Mouse (Mus musculus) cerebellum, adult 11 months (tissue): ENCODE measurements at regions not wholly inside any gene's neighbourhood (a gene's known extent, or its start where the extent isn't known, plus 50 kb on each side); places are given as distances from the start of the nearest gene placed in this dataset.

ENCODE experiments used
- DNase-seq: peaks from one replicate; pipeline ENCODE4 v3.0.0; 2022

- DNase-seq = no peak
Measured at GRCm38 (mm10) chr13:71231182-71231581, 389.6 kb upstream of the Adamts16 start.

GRCm38 (mm10) chr13:71214776-71215175, 373.2 kb upstream of the Adamts16 start:
- DNase-seq = no peak

DNA sequence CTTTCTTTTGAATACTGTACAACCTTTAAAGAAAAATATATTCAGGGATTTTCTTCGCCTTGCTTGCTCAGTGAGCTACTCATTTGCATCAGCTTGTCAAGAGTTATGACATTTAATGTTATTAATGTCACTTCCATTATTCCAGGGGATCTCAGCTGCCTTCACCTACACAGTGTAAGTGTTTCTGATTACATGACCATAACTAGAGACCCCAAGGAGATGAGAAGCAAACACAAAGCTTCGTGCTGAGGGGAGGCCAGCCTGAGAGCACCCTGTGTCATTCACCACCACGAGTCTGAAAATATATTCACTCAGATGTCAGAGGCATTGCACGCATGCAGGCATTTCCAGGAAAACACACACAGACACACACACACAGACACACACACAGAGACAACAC, 369.8 kb upstream of the Adamts16 start:
- DNase-seq = no peak

GRCm38 (mm10) chr13:71210658-71211251, 369.1 kb upstream of the Adamts16 start:
- no peak for DNase-seq

DNA sequence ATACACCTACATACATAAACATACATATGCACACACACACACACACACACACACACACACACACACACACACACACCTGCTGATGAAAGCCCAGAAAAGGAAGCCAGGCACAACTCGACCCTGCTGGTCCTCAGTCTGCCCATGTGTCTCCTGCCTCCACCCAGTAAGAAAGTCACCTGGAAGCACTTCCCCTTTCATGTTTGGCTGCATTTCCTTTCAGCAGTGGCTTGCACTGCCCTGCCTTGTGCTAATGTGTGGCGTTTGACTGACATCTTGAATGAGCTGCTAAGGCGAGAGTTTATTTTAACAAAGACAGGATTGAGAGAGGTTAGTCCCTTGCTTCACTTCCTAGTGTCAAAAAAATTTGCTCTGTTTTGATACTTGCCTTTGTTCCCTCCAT, 364.1 kb upstream of the Adamts16 start:
- no peak for DNase-seq

DNA sequence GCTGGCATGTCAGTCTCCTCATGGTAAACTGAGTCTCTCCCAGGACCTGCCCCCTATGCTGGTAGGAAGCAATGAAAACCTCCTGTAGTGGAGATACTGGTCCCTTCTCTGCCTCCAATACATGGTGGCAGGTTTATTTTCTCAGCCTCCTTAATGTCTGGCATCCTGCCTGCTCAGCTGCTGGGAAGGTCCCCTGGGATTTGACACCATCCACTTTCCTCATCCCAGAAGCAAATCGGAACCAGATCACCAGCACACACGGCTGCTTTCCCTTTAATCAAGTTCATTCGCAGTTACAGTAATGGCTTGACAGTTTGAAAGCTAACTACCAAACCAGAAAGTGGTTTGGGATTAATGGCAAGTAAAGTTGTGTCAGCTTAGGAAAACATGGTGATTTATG, 359.0 kb upstream of the Adamts16 start:
- DNase-seq = no peak

DNA sequence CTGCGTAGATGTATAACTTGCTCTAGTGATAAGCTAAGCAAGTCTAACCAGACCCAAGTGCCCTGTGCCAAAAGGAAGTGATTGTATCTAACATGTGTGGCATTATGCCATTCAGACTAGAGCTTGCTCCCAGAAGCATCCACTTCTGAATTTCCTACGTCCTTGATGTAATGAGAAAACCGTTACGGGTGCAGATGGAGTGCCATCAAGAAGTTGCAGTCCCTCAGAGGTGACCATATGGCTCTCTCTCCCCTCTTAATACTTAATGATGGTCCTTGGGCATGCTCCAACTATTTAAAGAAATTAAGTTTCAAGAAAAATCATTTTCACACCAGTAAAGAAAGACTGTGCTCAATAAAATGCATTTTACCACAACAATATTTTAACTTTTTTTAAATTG, 354.1 kb upstream of the Adamts16 start:
- DNase-seq = no peak

- DNase-seq = no peak
Measured at GRCm38 (mm10) chr13:71184500-71184899, 342.9 kb upstream of the Adamts16 start.

DNA sequence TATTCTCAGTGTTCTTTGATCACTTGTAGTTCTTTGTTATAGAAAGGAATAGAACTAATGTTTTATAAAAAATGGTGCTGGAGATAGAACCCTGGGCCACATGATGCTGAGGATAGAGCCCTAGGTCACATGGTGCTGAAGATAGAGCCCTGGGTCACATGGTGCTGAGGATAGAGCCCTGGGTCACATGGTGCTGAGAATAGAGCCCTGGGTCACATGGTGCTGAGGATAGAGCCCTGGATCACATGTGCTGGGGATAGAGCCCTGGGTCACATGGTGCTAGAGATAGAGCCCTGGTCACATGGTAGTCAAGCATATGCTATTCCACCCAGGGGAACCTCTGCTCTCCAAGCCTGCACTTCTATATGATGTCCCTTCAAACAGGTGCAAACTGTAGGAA, 337.5 kb upstream of the Adamts16 start:
- DNase-seq = no peak

DNA sequence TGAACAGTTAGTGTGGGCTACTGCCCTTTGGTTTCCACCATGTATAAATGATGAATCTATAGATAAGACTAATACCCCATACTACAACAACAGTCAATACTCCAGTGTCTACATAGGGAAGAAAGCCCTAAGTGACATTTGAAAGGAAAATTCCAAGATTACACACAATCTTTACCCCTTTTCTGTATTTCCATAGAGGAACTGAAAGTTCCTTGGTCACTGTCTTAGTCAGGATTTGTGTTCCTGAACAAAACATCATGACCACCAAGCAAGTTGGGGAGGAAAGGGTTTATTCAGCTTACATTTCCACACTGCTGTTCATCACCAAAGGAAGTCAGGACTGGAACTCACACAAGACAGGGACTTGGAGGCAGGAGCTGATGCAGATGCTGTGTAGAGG, 332.7 kb upstream of the Adamts16 start:
- DNase-seq = no peak

GRCm38 (mm10) chr13:71166226-71166625, 324.6 kb upstream of the Adamts16 start:
- no peak for DNase-seq

DNA sequence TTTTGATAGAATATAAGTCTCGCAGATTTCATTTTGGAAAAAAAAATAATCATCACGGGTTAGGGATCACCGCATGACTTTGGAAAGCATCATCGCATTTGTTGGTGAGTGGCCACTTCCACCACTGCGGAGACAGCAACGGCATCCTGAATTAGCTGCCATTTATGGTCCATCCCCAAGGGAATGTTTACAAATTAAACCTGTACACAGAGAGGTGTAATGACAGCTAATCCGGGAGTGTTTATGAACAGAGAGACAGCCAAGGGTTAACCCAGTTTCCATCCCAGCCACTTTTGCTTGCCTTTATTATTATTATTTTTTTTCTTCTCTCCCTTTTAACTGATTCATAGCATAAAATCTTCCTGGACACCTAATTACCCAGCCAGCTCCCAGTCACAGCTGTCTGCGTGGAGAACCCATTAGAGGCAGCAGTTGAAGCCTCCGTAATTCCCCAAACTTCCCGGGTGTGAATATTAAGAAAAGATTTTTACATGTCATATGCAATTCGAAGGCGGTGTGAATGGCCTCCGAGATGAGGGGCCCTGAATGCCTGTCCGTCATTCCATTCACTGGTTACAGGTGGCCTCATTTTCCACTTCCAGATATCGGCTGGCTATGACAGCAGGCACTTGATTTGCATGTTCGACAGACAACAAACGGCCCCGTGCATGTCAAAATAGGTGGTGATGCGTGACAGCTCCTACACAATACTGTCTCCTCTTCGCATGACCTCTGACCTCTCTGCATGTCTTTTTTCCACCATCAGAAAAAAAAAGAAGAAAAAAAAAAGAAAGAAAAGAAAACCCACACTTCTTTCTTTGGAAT, 323.7 kb upstream of the Adamts16 start:
- DNase-seq = no peak

GRCm38 (mm10) chr13:71164012-71164411, 322.4 kb upstream of the Adamts16 start:
- DNase-seq = no peak

GRCm38 (mm10) chr13:71162952-71163351, 321.3 kb upstream of the Adamts16 start:
- DNase-seq = no peak

DNA sequence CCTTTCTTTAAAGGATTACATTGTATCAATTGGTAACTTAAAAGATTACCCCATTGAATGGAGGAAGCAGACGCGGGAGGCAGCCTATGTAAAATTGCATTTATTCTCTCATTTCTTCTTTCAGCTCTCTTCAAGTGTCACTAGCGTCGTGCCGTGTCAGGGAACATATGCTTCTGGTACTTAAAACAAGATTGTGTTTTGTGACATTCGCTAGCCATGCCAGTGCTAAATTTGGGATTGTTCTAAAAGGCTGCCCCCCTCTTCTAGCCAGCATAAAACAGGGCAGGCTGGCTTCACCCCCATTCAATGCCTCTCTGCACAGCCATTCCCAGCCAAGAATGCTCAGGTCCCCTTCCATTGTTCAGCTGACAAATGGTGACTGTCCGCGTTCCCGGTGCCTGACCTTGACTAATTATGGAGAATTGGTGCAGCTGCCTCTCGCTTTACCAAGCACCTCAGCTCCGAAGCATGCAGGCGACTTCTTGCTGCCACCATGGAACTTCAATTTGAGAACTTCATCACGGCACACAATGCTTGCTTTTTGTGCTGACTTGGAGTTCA, 316.8 kb upstream of the Adamts16 start:
- no peak for DNase-seq

GRCm38 (mm10) chr13:71157656-71158299, 316.2 kb upstream of the Adamts16 start:
- DNase-seq = no peak

- no peak for DNase-seq
Measured at GRCm38 (mm10) chr13:71150092-71150491, 308.5 kb upstream of the Adamts16 start.

DNA sequence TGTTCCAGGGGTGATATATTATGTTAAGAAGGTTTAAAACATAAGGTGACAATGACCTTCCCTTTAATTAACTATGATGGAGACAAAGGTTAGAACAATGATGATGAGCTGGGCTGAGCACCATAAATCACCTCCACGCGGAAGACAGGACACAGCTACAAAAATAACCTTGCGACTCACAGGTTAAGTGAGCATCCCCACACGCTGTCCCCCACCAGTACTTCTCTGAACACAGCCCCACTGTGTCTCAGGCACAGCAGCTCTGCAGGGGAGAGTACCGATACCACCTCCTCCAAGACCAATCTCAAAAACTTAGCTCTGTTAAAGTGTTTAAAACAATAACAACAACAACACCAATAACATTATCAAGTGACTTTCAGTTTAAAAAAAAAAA, 307.7 kb upstream of the Adamts16 start:
- no peak for DNase-seq

GRCm38 (mm10) chr13:71148491-71149302, 307.1 kb upstream of the Adamts16 start:
- DNase-seq = no peak

DNA sequence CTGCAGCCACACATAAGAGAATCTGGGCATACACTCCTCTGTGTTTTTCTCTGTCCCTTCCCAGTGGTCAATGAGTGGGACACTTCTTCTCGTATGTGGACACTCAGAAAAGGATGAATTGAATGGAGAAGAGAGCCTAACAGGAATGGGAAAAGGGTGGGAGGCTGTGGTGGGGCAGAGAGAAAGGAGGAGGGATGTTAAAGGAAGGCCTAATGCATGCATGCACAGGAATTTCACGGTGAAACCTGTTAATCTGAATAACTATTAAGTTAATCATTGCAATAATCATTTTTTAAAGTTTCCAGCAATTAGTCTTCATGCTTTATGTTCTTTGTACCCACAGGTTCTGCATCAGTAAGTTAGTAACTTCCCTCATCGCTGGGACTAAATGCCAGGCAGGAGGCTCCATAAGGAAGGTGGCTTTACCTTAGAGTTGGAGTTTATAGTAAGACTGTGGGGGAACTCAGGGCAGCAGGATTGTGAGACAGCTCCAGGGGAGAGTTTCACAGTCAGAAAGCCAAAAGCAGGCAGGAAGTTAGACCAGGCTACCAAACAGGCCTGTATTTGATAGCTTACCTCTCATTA, 305.3 kb upstream of the Adamts16 start:
- DNase-seq = no peak

DNA sequence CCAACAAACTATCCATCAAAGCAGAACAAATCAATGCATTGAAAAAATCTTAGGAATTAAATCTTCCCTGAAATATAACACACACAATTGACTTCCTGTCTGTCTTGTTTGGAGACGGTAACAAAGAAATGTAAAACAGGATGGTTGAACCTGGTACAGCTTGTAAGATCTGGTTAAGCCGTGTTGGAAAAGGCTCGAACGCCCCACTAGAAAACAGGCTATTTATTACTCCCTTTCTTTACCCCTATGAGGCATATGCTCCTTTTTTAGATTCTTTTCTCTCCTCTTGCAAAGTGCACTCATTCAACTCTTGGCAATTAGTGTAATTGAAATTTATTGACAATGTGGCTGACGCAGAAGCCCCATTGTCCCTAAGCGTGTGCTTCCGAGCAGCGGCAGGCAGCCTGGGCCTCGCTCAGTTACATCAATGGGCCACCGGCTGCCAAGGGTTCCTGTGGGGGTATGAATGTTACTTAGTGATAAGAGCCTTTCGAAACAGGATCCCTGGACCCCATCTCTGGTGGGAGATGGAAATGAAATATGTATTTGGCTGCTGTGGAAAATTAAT, 297.2 kb upstream of the Adamts16 start:
- DNase-seq = no peak

- no peak for DNase-seq
Measured at GRCm38 (mm10) chr13:71135940-71136632, 294.5 kb upstream of the Adamts16 start.
